Mouse (Mus musculus): ENCODE results near the gene Lipk. TPM values are rescaled to one million over a fixed set of nuclear protein-coding genes. Genes with fewer than 3 reads are reported as not detected.

Gene Lipk
- total RNA-seq, 2 experiments from 2014 or later, result not detected

Small RNA genes within 50 kb of the gene (microRNA-seq; reads per million reads assigned to microRNA genes)
- gene Gm23334, result 0 reads per million in 2 experiments

Other genes with a start within 250 kb of the Lipk start
- gene Lipo3, start 246.3 kb upstream of the Lipk start, total RNA-seq (2021), result 10 to 100 TPM; 11.1 to 11.2 TPM
- gene Lipo1, start 220.8 kb upstream of the Lipk start, total RNA-seq (2021), result not detected
- gene Lipf, start 47.1 kb upstream of the Lipk start, total RNA-seq (2021), result not detected
- gene Lipn, start 59.1 kb downstream of the Lipk start, total RNA-seq (2021), result not detected
- not detected for gene Lipm, start 92.6 kb downstream of the Lipk start, total RNA-seq (2021)
- not detected for gene Ankrd22, start 157.8 kb downstream of the Lipk start, total RNA-seq (2021)
- gene Stambpl1, start 183.9 kb downstream of the Lipk start, total RNA-seq (2021), result 1 to 10 TPM; 4.9 to 6.9 TPM
- gene Acta2, start 247.3 kb downstream of the Lipk start, total RNA-seq (2021), result 100 to 1,000 TPM; 522 to 615 TPM